Mouse (Mus musculus) myocyte (in vitro differentiated cells): Measurements from ENCODE around the gene Gm20388. TPM values are rescaled to one million over a fixed set of nuclear protein-coding genes. Genes with fewer than 3 reads are reported as not detected.

ENCODE experiments used
- H3K27me3 ChIP-seq: one replicate; pipeline ENCODE4 v1.6.1; 2011; ENCODE audit not compliant: control insufficient read depth, insufficient read depth, insufficient read length
- H3K36me3 ChIP-seq: one replicate; pipeline ENCODE4 v1.6.1; 2011; ENCODE audit not compliant: control insufficient read depth, insufficient read depth
- H3K4me2 ChIP-seq: one replicate; pipeline ENCODE4 v1.6.1; 2011; ENCODE audit warnings: low read depth, control low read depth
- H3K4me3 ChIP-seq: one replicate; pipeline ENCODE4 v1.5.1; 2011; ENCODE audit warnings: mild to moderate bottlenecking, control low read depth, moderate library complexity
- H3K79me2 ChIP-seq: one replicate; pipeline ENCODE4 v1.6.1; 2011; ENCODE audit not compliant: control insufficient read depth, insufficient read depth
- H3ac ChIP-seq: one replicate; pipeline ENCODE4 v1.6.1; 2011; ENCODE audit not compliant: control insufficient read depth, insufficient read length
- CEBPB ChIP-seq: IDR thresholded peaks from 2 replicates; pipeline ENCODE4 v1.6.1; 2011; ENCODE audit warnings: mild to moderate bottlenecking, moderate library complexity; ENCODE audit not compliant: poor library complexity, insufficient read depth, severe bottlenecking
- E2F4 ChIP-seq: IDR thresholded peaks from one replicate; pipeline ENCODE4 v1.6.1; 2011; ENCODE audit warnings: mild to moderate bottlenecking, control low read depth, moderate library complexity; ENCODE audit not compliant: insufficient read depth
- MAX ChIP-seq: IDR thresholded peaks from one replicate; pipeline ENCODE4 v1.6.1; 2011; ENCODE audit warnings: low read depth, mild to moderate bottlenecking, control low read depth
- MYOD1 ChIP-seq, 3 experiments: IDR thresholded peaks; one replicate each; pipeline ENCODE4 v1.6.1; 2011; ENCODE audit warnings: control low read depth in 2 of 3, low read depth in 2 of 3, mild to moderate bottlenecking in 2 of 3, moderate library complexity in 1 of 3; ENCODE audit not compliant: insufficient read length in 2 of 3, control insufficient read depth in 1 of 3
- MYOG ChIP-seq, 3 experiments: IDR thresholded peaks; one replicate each; pipeline ENCODE4 v1.6.1; 2011; ENCODE audit warnings: control low read depth in 2 of 3, low read depth in 2 of 3, mild to moderate bottlenecking in 2 of 3; ENCODE audit not compliant: insufficient read length in 2 of 3, control insufficient read depth in 1 of 3, insufficient read depth in 1 of 3
- POLR2A ChIP-seq: IDR thresholded peaks from one replicate; pipeline ENCODE4 v1.6.1; 2011; ENCODE audit warnings: low read depth, mild to moderate bottlenecking, control low read depth, moderate library complexity; ENCODE audit not compliant: insufficient read length
- POLR2AphosphoS2 ChIP-seq: IDR thresholded peaks from one replicate; pipeline ENCODE4 v1.6.1; 2011; ENCODE audit warnings: low read depth, control low read depth; ENCODE audit not compliant: insufficient read length
- REST ChIP-seq: IDR thresholded peaks from one replicate; pipeline ENCODE4 v1.6.1; 2011; ENCODE audit warnings: mild to moderate bottlenecking, control low read depth, moderate library complexity; ENCODE audit not compliant: insufficient read depth, insufficient read length
- SRF ChIP-seq: IDR thresholded peaks from one replicate; pipeline ENCODE4 v1.6.1; 2011; ENCODE audit warnings: low read depth; ENCODE audit not compliant: control insufficient read depth, insufficient read length
- TCF12 ChIP-seq: IDR thresholded peaks from one replicate; pipeline ENCODE4 v1.6.1; 2011; ENCODE audit warnings: mild to moderate bottlenecking, control low read depth; ENCODE audit not compliant: poor library complexity, insufficient read depth, severe bottlenecking
- TCF3 ChIP-seq: IDR thresholded peaks from one replicate; pipeline ENCODE4 v1.6.1; 2011; ENCODE audit warnings: low read depth, control low read depth; ENCODE audit not compliant: insufficient read length
- USF1 ChIP-seq: IDR thresholded peaks from one replicate; pipeline ENCODE4 v1.6.1; 2011; ENCODE audit warnings: low read depth, mild to moderate bottlenecking, control low read depth, moderate library complexity
- polyA plus RNA-seq: library from polyadenylated mRNA; unstranded; fragments of >200 nt; fragmentation: generic; extraction: Trizol; gene quantifications from one replicate; pipeline ENCODE4 v1.2.1, GENCODE M21; 2012; ENCODE audit warnings: missing spikeins

Gene Gm20388
- polyA plus RNA-seq, 1 experiment: 15.3 TPM

DNA sequence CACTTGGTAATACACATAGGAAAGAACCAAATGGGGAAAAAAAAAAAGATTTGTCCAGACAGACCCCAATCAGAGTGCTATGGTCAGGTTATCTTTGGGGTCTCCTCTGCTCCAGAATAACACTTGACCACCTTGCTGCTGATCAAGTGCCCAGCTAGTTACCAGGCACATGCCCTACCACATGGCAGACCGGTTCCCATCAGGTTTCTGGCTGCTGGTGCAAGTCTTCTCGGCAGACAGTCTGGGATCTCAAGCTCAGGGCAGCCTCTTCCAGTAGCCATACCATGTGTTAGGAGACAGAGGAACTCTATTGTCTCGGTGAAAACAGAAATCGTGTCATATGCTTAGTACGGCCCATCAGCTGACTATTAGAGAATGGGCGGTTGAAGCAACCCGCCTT is 3916.1 kb downstream of the Gm20388 start:
- TF ChIP-seq MYOG (IDR thresholded peaks at IDR 0.05; ENCODE audit: control insufficient read depth in 1 of 3, insufficient read depth in 1 of 3, insufficient read length in 2 of 3, low read depth in 2 of 3) (no peak), TCF3 (no peak), REST (no peak), POLR2A (no peak), MYOD1 (IDR thresholded peaks at IDR 0.05; ENCODE audit: control insufficient read depth in 1 of 3, insufficient read length in 2 of 3, low read depth in 2 of 3) (no peak), SRF (no peak), POLR2AphosphoS2 (no peak), TCF12 (no peak)
- H3K4me3 ChIP-seq: no peak overlapping the region
- peaks cover 4% of the 10 kb centered on the region for H3K36me3 ChIP-seq

DNA sequence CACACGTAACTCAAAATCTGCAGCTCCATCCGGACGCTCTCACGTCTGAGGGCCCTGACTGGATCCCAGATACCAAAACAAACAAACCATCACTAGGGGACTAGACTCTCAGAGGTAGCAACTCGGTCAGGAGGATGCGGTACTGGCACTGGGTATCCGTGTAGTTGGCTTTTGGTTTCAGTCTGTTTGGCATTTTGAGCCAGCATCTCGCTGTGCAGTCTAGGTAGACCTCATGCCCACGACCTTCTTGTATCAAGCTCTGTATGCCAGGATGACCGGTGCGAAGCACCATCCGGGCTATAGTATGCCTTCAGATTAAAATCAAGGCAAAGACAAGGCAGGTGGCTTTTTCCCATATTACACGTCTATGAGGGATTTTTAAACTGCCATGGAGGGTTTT is 3916.9 kb downstream of the Gm20388 start:
- no peaks in the 10 kb centered on the region for H3K79me2 ChIP-seq

More for the DNA sequence above, 3916.1 kb downstream of the Gm20388 start:
- Histone ChIP-seq H3K4me2 (no peak overlapping the region), H3K27me3 (no peaks in the 10 kb centered on the region), H3ac (no peak overlapping the region), H3K79me2 (no peaks in the 10 kb centered on the region)

DNA sequence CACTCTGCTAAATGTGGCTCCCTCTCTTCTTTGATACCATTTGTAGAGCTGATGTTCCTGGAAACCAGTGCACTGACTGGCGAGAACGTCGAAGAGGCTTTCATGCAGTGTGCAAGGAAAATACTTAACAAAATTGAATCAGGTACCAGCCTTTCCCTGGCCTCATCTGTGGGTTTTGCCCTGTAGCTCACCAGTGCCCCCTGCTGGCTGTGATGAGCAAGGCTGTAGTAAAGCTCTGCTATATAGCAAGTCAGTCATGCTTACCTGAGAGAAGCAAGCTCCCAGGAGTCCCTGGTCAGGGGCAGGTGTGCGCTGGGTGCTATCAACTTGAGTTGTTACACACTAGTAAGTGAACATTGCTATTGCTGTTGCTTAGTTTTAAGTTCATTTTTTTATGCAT is 3922.1 kb downstream of the Gm20388 start:
- peaks cover 4% of the 10 kb centered on the region for H3K36me3 ChIP-seq
- no peak for TF ChIP-seq USF1
- no peaks in the 10 kb centered on the region for H3K79me2 ChIP-seq
- H3K4me2 ChIP-seq: no peak overlapping the region
- no peaks in the 10 kb centered on the region for H3K27me3 ChIP-seq
- H3ac ChIP-seq: no peak overlapping the region
- H3K4me3 ChIP-seq: no peak overlapping the region

More for the DNA sequence above, 3916.9 kb downstream of the Gm20388 start:
- Histone ChIP-seq H3K36me3 (peaks cover 4% of the 10 kb centered on the region), H3ac (no peak overlapping the region), H3K27me3 (no peaks in the 10 kb centered on the region), H3K4me3 (no peak overlapping the region), H3K4me2 (no peak overlapping the region)
- TF ChIP-seq POLR2A: no peak
- no peak for TF ChIP-seq USF1
- no peak for TF ChIP-seq POLR2AphosphoS2
- no peak for TF ChIP-seq SRF
- no peak for TF ChIP-seq CEBPB
- no peak for TF ChIP-seq TCF12
- no peak for TF ChIP-seq MAX
- no peak for TF ChIP-seq MYOG (IDR thresholded peaks at IDR 0.05; ENCODE audit: control insufficient read depth in 1 of 3, insufficient read depth in 1 of 3, insufficient read length in 2 of 3, low read depth in 2 of 3)
- no peak for TF ChIP-seq E2F4
- TF ChIP-seq MYOD1 (IDR thresholded peaks at IDR 0.05; ENCODE audit: control insufficient read depth in 1 of 3, insufficient read length in 2 of 3, low read depth in 2 of 3): no peak
- TF ChIP-seq REST: no peak
- no peak for TF ChIP-seq TCF3

DNA sequence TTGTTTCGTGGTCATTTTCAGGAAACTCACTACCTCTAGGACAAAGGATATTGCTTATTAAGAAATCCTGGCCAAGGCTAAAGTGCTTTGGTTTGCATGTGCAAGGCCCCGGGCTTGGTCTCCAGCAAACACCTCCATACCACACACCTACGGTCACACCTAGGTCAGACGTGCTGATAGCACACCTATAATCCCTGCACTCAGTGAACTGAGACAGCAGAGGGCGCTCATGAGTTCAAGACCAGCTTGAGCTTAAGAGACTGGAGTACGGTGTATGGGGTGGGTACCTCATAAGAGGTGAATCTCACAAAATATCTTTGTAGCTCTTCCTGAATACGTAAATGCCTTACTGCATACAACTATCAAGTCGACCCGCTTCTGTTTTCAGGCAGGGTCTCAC is 3924.8 kb downstream of the Gm20388 start:
- no peak overlapping the region for H3K4me2 ChIP-seq
- peaks cover 4% of the 10 kb centered on the region for H3K36me3 ChIP-seq
- H3K4me3 ChIP-seq: no peak overlapping the region
- TF ChIP-seq MYOG (IDR thresholded peaks at IDR 0.05; ENCODE audit: control insufficient read depth in 1 of 3, insufficient read depth in 1 of 3, insufficient read length in 2 of 3, low read depth in 2 of 3): no peak
- no peak for TF ChIP-seq USF1
- H3K27me3 ChIP-seq: no peaks in the 10 kb centered on the region
- H3ac ChIP-seq: no peak overlapping the region
- no peaks in the 10 kb centered on the region for H3K79me2 ChIP-seq

DNA sequence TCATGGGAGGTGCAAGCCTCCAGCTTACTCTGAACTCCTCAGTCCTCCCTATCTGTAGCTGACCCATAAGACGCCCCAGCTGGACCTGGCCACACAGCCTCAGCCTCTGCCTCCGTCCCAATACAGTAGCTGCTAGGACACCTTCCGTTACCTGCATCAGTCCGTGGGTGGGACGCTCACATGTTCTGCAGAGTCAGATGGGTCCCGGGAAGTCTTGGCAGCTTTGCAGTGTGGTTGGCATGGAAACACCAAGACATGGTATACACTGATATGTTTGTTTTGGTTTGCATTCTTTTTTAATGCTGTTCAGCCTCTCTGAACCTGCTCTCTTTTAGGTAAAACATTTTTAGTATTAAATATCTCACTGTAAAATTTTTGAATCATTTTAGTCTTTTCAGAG is 3925.7 kb downstream of the Gm20388 start:
- Histone ChIP-seq H3K4me2 (no peak overlapping the region), H3K36me3 (no peaks in the 10 kb centered on the region), H3ac (no peak overlapping the region), H3K79me2 (no peaks in the 10 kb centered on the region), H3K4me3 (no peak overlapping the region), H3K27me3 (no peaks in the 10 kb centered on the region)
- TF ChIP-seq POLR2AphosphoS2: peak; percentile 26
- no peak for TF ChIP-seq E2F4
- TF ChIP-seq TCF3: no peak
- TF ChIP-seq MAX: no peak
- TF ChIP-seq POLR2A: no peak

DNA sequence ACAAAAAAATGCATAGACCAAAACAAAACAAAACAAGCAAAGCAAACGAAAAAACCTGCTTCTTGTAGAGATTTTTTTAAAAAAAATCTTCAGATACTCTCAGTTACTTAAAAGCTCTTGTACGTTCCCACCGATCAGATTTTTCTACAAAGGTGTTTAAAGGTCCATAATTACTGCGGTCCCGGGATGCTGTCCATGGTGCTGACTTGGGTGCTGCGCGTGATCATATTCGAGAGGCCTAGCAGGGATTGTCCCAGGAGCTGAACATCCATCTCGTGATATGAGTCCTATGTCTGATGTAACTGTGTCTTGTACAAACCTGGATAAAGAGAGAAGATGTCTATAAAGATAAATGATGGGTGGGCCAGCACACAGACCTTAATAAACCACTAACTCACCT is 3927.9 kb downstream of the Gm20388 start:
- TF ChIP-seq REST: peak; percentile 88
- no peak for TF ChIP-seq SRF
- Histone ChIP-seq H3K36me3 (no peaks in the 10 kb centered on the region), H3K79me2 (no peaks in the 10 kb centered on the region), H3K4me2 (no peak overlapping the region), H3K27me3 (no peaks in the 10 kb centered on the region), H3K4me3 (no peak overlapping the region), H3ac (no peak overlapping the region)
